Mouse (Mus musculus) naive thymus-derived CD4-positive, alpha-beta T cell, adult 2 months (primary cell): ENCODE results near the gene Olfr332.
"Not testable (repeated sequence)": the region's sequence is repeated elsewhere in the genome, so short reads cannot be mapped to it uniquely, and the experiment has no call there.

ENCODE experiments used
- DNase-seq: peaks from one replicate; pipeline ENCODE4 v3.0.0-alpha.2; 2011; ENCODE audit warnings: low read depth

The Olfr332 gene

DNA sequence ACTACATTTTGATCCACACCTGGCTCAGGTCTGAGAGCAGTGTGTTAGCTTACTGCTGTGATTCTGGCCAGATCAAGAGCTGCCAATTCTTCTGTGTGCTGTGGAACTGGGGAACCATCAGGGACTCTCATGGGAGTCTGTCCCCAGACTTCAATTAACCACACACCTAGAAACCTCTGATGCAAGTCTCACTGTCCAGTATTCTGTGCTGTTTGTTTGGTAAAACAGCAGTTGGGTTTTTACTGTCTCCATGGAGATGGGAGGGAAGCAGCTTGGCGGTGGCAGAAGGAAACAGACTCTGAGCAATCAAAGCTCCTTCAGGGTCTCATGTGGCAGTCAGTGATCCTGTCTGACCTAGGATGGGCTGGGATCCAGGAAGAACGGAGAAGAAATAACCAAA, at the start of gene Olfr332:
TSS of gene Olfr332 (minus strand) at position 101 of the 400 bp plus-strand sequence.
- no peak for DNase-seq

DNA sequence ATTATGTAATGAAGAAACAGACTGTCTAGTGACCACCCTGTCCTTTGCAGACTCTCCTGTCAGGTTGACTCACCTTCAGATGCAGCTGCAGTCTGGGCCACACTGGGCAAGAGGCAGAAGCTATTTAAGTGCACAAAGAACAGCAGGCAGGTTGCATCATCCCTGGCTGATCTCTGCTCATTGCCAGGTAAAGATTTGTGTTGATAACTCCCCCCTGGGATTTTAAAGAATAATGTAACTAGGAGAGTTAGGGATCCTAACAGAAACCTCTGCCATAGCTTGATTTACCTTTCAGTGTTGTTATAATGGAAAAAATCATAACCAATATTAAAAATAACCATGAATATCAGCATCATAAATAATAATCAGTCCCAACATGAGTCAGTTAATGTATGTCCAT, 42.4 kb upstream of the Olfr332 start, which contains the start of gene Olfr330:
TSS of gene Olfr330 (minus strand) at position 101 of the 400 bp plus-strand sequence.
- DNase-seq: not testable (repeated sequence)

GRCm38 (mm10) chr11:58519756-58520155, 27.4 kb upstream of the Olfr332 start:
- DNase-seq: not testable (repeated sequence)

- not testable (repeated sequence) for DNase-seq
Measured at GRCm38 (mm10) chr11:58518916-58519315, 26.6 kb upstream of the Olfr332 start.

DNA sequence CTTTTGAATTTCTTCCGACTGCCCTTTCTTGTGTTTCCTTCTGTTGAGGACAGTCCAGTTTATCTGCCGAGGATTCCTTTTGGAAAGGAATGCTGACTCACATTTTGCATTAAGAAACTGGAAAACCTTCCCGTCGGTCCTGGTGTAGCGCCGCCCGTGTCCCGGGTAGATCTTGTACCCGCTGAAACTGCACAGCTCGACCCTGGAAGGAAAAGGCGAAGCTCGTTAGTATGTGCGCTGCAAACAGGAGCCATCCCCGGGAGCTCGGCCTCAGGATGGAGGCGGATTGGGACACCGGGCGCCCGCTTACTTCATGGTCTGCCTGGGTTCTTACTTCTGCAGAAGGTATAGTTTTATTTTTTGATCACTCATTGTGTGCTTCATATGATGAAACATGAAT, 16.7 kb upstream of the Olfr332 start:
- DNase-seq: not testable (repeated sequence)

- DNase-seq: not testable (repeated sequence)
Measured at GRCm38 (mm10) chr11:58502472-58502871, 10.1 kb upstream of the Olfr332 start, which contains the start of gene Olfr331. Gene Olfr331, minus strand, starts transcription at chr11:58502572.

- DNase-seq: no peak
Measured at GRCm38 (mm10) chr11:58499290-58499689, 6.9 kb upstream of the Olfr332 start.

GRCm38 (mm10) chr11:58498761-58499160, 6.4 kb upstream of the Olfr332 start:
- no peak for DNase-seq

DNA sequence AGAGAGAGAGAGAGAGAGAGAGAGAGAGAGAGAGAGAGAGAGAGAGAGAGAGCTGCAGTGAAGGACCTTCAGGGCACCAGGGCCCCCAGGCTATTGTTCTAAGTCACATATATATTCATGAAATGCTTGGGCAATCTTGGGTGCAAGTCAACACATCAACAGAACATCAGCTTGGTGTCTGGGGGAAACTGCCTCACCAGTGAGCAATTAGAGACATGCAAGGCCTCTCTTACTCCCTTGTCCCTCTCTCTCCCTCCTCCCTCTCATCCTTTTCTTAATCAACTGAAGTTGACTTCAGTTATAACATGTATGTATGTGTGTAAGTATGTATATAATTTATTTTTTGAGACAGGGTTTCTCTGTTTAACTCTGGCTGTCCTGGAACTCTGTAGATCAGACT, 30.2 kb downstream of the Olfr332 start, which contains the start of gene Olfr30:
TSS of gene Olfr30 (minus strand) at position 101 of the 400 bp plus-strand sequence.
- no peak for DNase-seq

DNA sequence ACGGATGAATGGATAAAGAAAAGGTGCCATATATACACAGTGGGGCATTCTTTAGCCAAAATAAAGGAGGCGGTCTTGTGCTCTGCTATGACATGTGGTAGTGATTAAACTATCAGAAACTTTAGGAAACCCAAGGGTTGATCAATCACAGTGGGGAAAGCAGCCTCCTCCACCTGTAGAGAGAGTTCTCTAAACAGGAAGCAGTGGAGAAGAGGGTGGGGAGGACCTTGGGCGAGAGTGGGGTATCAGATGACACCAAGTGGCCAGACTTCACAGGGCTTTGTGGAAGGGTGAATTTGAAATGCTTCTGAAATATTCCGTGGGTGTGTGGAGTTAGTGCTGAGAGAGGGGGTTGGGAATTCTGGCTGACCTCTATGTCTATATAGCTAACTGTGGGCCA, 38.8 kb downstream of the Olfr332 start:
- no peak for DNase-seq

DNA sequence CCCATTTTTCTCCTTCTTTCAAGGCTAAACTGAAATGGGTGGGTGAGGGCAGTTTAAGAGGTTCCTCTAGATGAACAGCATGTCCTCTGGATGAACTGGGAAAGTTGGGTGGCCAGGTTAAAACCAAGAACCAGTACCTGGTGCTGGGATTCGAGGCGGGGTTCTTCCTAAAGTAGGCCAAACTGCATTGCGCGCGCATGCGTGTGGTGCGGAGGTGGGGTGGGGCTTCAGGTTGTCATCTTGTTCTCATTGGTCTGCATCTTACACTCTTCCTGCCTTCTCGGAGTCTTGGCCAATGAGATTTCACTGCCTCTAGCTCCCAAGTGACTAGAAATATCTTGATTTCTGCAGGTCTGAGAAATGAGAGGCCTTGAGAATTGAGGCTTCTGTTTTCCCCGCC, 39.6 kb downstream of the Olfr332 start, which contains the start of gene Lypd9:
TSS of gene Lypd9 (minus strand) at position 165 of the 400 bp plus-strand sequence.
- DNase-seq: no peak
